1 mouse cellular context compared by ENCODE assay signal in the genomic region with DNA sequence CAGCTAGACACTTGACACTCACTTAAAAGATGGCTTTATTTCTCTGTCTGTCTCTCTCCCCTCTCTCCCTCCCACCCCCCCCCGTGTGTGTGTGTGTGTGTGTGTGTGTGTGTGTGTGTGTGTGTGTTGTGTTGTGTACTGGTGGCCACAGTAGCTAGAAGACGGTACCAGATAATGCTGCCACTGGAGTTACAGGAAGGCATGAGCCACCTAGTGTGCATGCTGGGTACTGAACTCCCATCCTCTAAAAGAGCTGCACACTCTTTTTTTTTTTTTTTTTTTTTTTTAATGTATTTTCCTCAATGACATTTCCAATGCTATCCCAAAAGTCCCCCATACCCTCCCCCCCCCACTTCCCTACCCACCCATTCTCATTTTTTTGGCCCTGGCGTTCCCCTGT.
A peak's percentile ranks its signal among the peaks of the same experiment; 100 is the strongest.
TF ChIP-seq lines count a peak whose summit lies in the region.

No protein-coding gene starts in this region.

TF ChIP-seq in MEL, 35 proteins besides CTCF, POLR2A, EP300 and RAD21:
- TF ChIP-seq ZNF384 (IDR thresholded peaks at IDR 0.05; ENCODE audit: low read depth, low read length) (peak; percentile 94), ZC3H11A (IDR thresholded peaks at IDR 0.05; ENCODE audit: low read depth, low read length) (peak; percentile 19; the same call in 1 of the 2 replicates), SMC3 (IDR thresholded peaks at IDR 0.05; ENCODE audit: low read depth, low read length) (peak; percentile 56), ETS1 (IDR thresholded peaks at IDR 0.05; ENCODE audit: low read depth, low read length) (peak; percentile 26; the same call in 1 of the 2 replicates), RCOR1 (IDR thresholded peaks at IDR 0.05; ENCODE audit: low read depth, low read length) (peak; percentile 12; the same call in 1 of the 2 replicates)
